Mouse (Mus musculus): ENCODE data around the gene Tmbim1. TPM values are rescaled to one million over a fixed set of nuclear protein-coding genes. Genes with fewer than 3 reads are reported as not detected.

Gene Tmbim1
- polyA plus RNA-seq, 1 experiment from 2014 or later, result 15.9 TPM

- Histone ChIP-seq H3K4me1 (replicated peaks) (peaks cover 50% of the 10 kb centered on the region), H3K4me2 (peak overlapping the region; percentile 91), H3K9me3 (replicated peaks) (no peaks in the 10 kb centered on the region), H3K36me3 (peaks cover 48% of the 10 kb centered on the region), H3K4me3 (replicated peaks) (peak overlapping the region; percentile 87), H3K27me3 (no peaks in the 10 kb centered on the region), H3K27ac (peak overlapping the region; percentile 87), H3K9ac (peak overlapping the region; percentile 86)
- DNase-seq, result peak; percentile 39
- peak; percentile 19 for ATAC-seq (ENCODE audit: low read depth)
- 7% methylated on average over 15 of the region's 15 CpGs for whole genome bisulfite sequencing (ENCODE audit: insufficient replicate concordance)
These were observed 21.5 kb downstream of the Tmbim1 start for GRCm38 (mm10) chr1:74283686-74284463.

GRCm38 (mm10) chr1:74282896-74283625, 22.4 kb downstream of the Tmbim1 start:
- Histone ChIP-seq H3K4me2 (peak overlapping the region; percentile 91), H3K36me3 (peaks cover 44% of the 10 kb centered on the region), H3K9ac (peak overlapping the region; percentile 26; the same call in 1 of the 2 replicates), H3K27ac (peak overlapping the region; percentile 29; the same call in 1 of the 2 replicates), H3K4me3 (replicated peaks) (0 out of 2 replicates have a peak overlapping the region, but pooled peaks have one; percentile 3), H3K9me3 (replicated peaks) (no peaks in the 10 kb centered on the region), H3K4me1 (replicated peaks) (peaks cover 46% of the 10 kb centered on the region), H3K27me3 (no peaks in the 10 kb centered on the region)
- no peak for ATAC-seq (ENCODE audit: low read depth)
- WGBS (ENCODE audit: insufficient replicate concordance), result 83% methylated on average over 10 of the region's 10 CpGs
- DNase-seq, result no peak

- H3K36me3 ChIP-seq, result peaks cover 41% of the 10 kb centered on the region
- ATAC-seq (ENCODE audit: low read depth), result no peak
These were observed 23.5 kb downstream of the Tmbim1 start for GRCm38 (mm10) chr1:74281886-74282285.

GRCm38 (mm10) chr1:74281372-74281771, 24.1 kb downstream of the Tmbim1 start:
- H3K9ac ChIP-seq, result no peak overlapping the region
- H3K4me3 ChIP-seq (replicated peaks), result no peak overlapping the region
- no peak overlapping the region for H3K27ac ChIP-seq
- peaks cover 41% of the 10 kb centered on the region for H3K4me1 ChIP-seq (replicated peaks)
- no peak for DNase-seq
- no peaks in the 10 kb centered on the region; the same call in 1 of the 2 replicates for H3K27me3 ChIP-seq
- no peak for ATAC-seq (ENCODE audit: low read depth)
- 54% methylated on average over 2 of the region's 2 CpGs for WGBS (ENCODE audit: insufficient replicate concordance)
- no peak overlapping the region for H3K4me2 ChIP-seq
- no peaks in the 10 kb centered on the region for H3K9me3 ChIP-seq (replicated peaks)
- H3K36me3 ChIP-seq, result peaks cover 41% of the 10 kb centered on the region

More at GRCm38 (mm10) chr1:74281886-74282285, 23.5 kb downstream of the Tmbim1 start:
- H3K9me3 ChIP-seq (replicated peaks), result no peaks in the 10 kb centered on the region
- peaks cover 43% of the 10 kb centered on the region for H3K4me1 ChIP-seq (replicated peaks)
- H3K9ac ChIP-seq, result no peak overlapping the region
- no peak overlapping the region for H3K4me2 ChIP-seq
- DNase-seq, result no peak
- WGBS (ENCODE audit: insufficient replicate concordance), result 81% methylated on average over 8 of the region's 8 CpGs
- no peak overlapping the region for H3K4me3 ChIP-seq (replicated peaks)
- H3K27me3 ChIP-seq, result no peaks in the 10 kb centered on the region; the same call in 1 of the 2 replicates
- H3K27ac ChIP-seq, result no peak overlapping the region

- Histone ChIP-seq H3K27me3 (no peaks in the 10 kb centered on the region; the same call in 1 of the 2 replicates), H3K9ac (no peak overlapping the region), H3K4me3 (replicated peaks) (no peak overlapping the region), H3K27ac (no peak overlapping the region), H3K9me3 (replicated peaks) (no peaks in the 10 kb centered on the region), H3K36me3 (peaks cover 41% of the 10 kb centered on the region), H3K4me1 (replicated peaks) (peaks cover 36% of the 10 kb centered on the region), H3K4me2 (no peak overlapping the region)
- ATAC-seq (ENCODE audit: low read depth), result no peak
- 86% methylated on average over 14 of the region's 14 CpGs for WGBS (ENCODE audit: insufficient replicate concordance)
- DNase-seq, result no peak
These were observed 24.7 kb downstream of the Tmbim1 start for GRCm38 (mm10) chr1:74280591-74281325.

- H3K4me3 ChIP-seq (replicated peaks), result no peak overlapping the region
- H3K27ac ChIP-seq, result no peak overlapping the region
- ATAC-seq (ENCODE audit: low read depth), result no peak
- no peak for DNase-seq
- no peak overlapping the region for H3K4me2 ChIP-seq
- H3K9me3 ChIP-seq (replicated peaks), result no peaks in the 10 kb centered on the region
- peaks cover 35% of the 10 kb centered on the region for H3K4me1 ChIP-seq (replicated peaks)
- no peaks in the 10 kb centered on the region; the same call in 1 of the 2 replicates for H3K27me3 ChIP-seq
- WGBS (ENCODE audit: insufficient replicate concordance), result 77% methylated on average over 11 of the region's 11 CpGs
- H3K9ac ChIP-seq, result no peak overlapping the region
- peaks cover 41% of the 10 kb centered on the region for H3K36me3 ChIP-seq
These were observed 26.4 kb downstream of the Tmbim1 start for GRCm38 (mm10) chr1:74278988-74279387.

GRCm38 (mm10) chr1:74278538-74278937, 26.9 kb downstream of the Tmbim1 start, which contains the start of gene Gpbar1:
Gene Gpbar1, plus strand, starts transcription at chr1:74278550.
- DNase-seq (no peak), ATAC-seq (ENCODE audit: low read depth) (no peak)
- peaks cover 32% of the 10 kb centered on the region for H3K4me1 ChIP-seq (replicated peaks)
- H3K9ac ChIP-seq, result no peak within 1 kb of the TSS
- no peaks in the 10 kb centered on the region; the same call in 1 of the 2 replicates for H3K27me3 ChIP-seq
- H3K36me3 ChIP-seq, result peaks cover 41% of the 10 kb centered on the region
- WGBS (ENCODE audit: insufficient replicate concordance), result 79% methylated on average over 10 of the region's 10 CpGs
- H3K4me3 ChIP-seq (replicated peaks), result no peak within 1 kb of the TSS
- no peak within 1 kb of the TSS for H3K27ac ChIP-seq
- no peaks in the 10 kb centered on the region for H3K9me3 ChIP-seq (replicated peaks)
- no peak within 1 kb of the TSS for H3K4me2 ChIP-seq

- Histone ChIP-seq H3K36me3 (peaks cover 41% of the 10 kb centered on the region), H3K9me3 (replicated peaks) (no peaks in the 10 kb centered on the region), H3K4me2 (no peak overlapping the region), H3K4me3 (replicated peaks) (no peak overlapping the region), H3K9ac (no peak overlapping the region), H3K27me3 (no peaks in the 10 kb centered on the region; the same call in 1 of the 2 replicates), H3K27ac (no peak overlapping the region), H3K4me1 (replicated peaks) (peaks cover 27% of the 10 kb centered on the region)
- no peak for DNase-seq
- WGBS (ENCODE audit: insufficient replicate concordance), result 48% methylated on average over 8 of the region's 8 CpGs
- no peak for ATAC-seq (ENCODE audit: low read depth)
These were observed 27.4 kb downstream of the Tmbim1 start for GRCm38 (mm10) chr1:74277883-74278537.

GRCm38 (mm10) chr1:74277041-74277440, 28.4 kb downstream of the Tmbim1 start:
- no peak overlapping the region for H3K27ac ChIP-seq
- no peaks in the 10 kb centered on the region for H3K9me3 ChIP-seq (replicated peaks)
- WGBS (ENCODE audit: insufficient replicate concordance), result 60% methylated on average over 6 of the region's 6 CpGs
- no peak for DNase-seq
- H3K4me1 ChIP-seq (replicated peaks), result peaks cover 23% of the 10 kb centered on the region
- H3K9ac ChIP-seq, result no peak overlapping the region
- no peak for ATAC-seq (ENCODE audit: low read depth)
- no peak overlapping the region for H3K4me3 ChIP-seq (replicated peaks)
- H3K36me3 ChIP-seq, result peaks cover 33% of the 10 kb centered on the region
- no peaks in the 10 kb centered on the region; the same call in 1 of the 2 replicates for H3K27me3 ChIP-seq
- H3K4me2 ChIP-seq, result no peak overlapping the region

GRCm38 (mm10) chr1:74275015-74275414, 30.4 kb downstream of the Tmbim1 start:
- ATAC-seq (ENCODE audit: low read depth), result peak; percentile 37
- H3K4me2 ChIP-seq, result no peak overlapping the region
- no peaks in the 10 kb centered on the region; the same call in 1 of the 2 replicates for H3K27me3 ChIP-seq
- H3K9me3 ChIP-seq (replicated peaks), result no peaks in the 10 kb centered on the region
- WGBS (ENCODE audit: insufficient replicate concordance), result 19% methylated on average over 9 of the region's 9 CpGs
- no peak overlapping the region for H3K9ac ChIP-seq
- H3K4me3 ChIP-seq (replicated peaks), result no peak overlapping the region
- peaks cover 13% of the 10 kb centered on the region for H3K36me3 ChIP-seq
- peaks cover 17% of the 10 kb centered on the region for H3K4me1 ChIP-seq (replicated peaks)
- no peak for DNase-seq
- H3K27ac ChIP-seq, result peak overlapping the region; percentile 35; the same call in 1 of the 2 replicates

All from liver, embryonic 13.5 days (tissue).